Mouse (Mus musculus): ENCODE results near the gene Eif4b. TPM values are rescaled to one million over a fixed set of nuclear protein-coding genes. Genes with fewer than 3 reads are reported as not detected.

Eif4b gene
- polyA plus RNA-seq, 1 experiment = 59.7 TPM

- no peak overlapping the region for H3K27ac ChIP-seq (ENCODE audit: insufficient read depth, low read length)
- TF ChIP-seq CTCF (IDR thresholded peaks at IDR 0.05; ENCODE audit: extremely low read depth, insufficient read depth, insufficient read length, insufficient replicate concordance) = no peak
- no peak for TF ChIP-seq POLR2A (IDR thresholded peaks at IDR 0.05; ENCODE audit: low read depth, low read length)
- no peak overlapping the region for H3K4me3 ChIP-seq (ENCODE audit: extremely low read depth, insufficient read depth, insufficient read length)
- H3K4me1 ChIP-seq (ENCODE audit: control insufficient read depth, insufficient read depth, insufficient read length) = peaks cover 3% of the 10 kb centered on the region
- 0 out of 2 replicates have a peak, but pooled peaks cover 2% of the 10 kb centered on the region for H3K27me3 ChIP-seq (ENCODE audit: control insufficient read depth, insufficient read depth, low read length)
- peaks cover 32% of the 10 kb centered on the region for H3K36me3 ChIP-seq (ENCODE audit: control insufficient read depth, insufficient read depth, low read length)
- DNase-seq (ENCODE audit: low read depth in 1 of 2, low spot score in 2 of 2) = no peak
- 74% methylated on average over 8 of the region's 8 CpGs for WGBS
These were observed 23.8 kb downstream of the Eif4b start for GRCm38 (mm10) chr15:102097147-102097915.

- H3K27ac ChIP-seq (ENCODE audit: insufficient read depth, low read length) = no peak overlapping the region
- peaks cover 3% of the 10 kb centered on the region for H3K4me1 ChIP-seq (ENCODE audit: control insufficient read depth, insufficient read depth, insufficient read length)
- 0 out of 2 replicates have a peak, but pooled peaks cover 2% of the 10 kb centered on the region for H3K27me3 ChIP-seq (ENCODE audit: control insufficient read depth, insufficient read depth, low read length)
- H3K36me3 ChIP-seq (ENCODE audit: control insufficient read depth, insufficient read depth, low read length) = peaks cover 25% of the 10 kb centered on the region
- 74% methylated on average over 5 of the region's 5 CpGs for WGBS
- no peak for DNase-seq (ENCODE audit: low read depth in 1 of 2, low spot score in 2 of 2)
- no peak overlapping the region for H3K4me3 ChIP-seq (ENCODE audit: extremely low read depth, insufficient read depth, insufficient read length)
- no peak for TF ChIP-seq POLR2A (IDR thresholded peaks at IDR 0.05; ENCODE audit: low read depth, low read length)
- TF ChIP-seq CTCF (IDR thresholded peaks at IDR 0.05; ENCODE audit: extremely low read depth, insufficient read depth, insufficient read length, insufficient replicate concordance) = no peak
These were observed 24.5 kb downstream of the Eif4b start for GRCm38 (mm10) chr15:102097991-102098555.

GRCm38 (mm10) chr15:102099260-102099659, 25.7 kb downstream of the Eif4b start:
- 72% methylated on average over 5 of the region's 5 CpGs for WGBS
- peaks cover 15% of the 10 kb centered on the region for H3K36me3 ChIP-seq (ENCODE audit: control insufficient read depth, insufficient read depth, low read length)
- H3K27ac ChIP-seq (ENCODE audit: insufficient read depth, low read length) = no peak overlapping the region; the same call in 1 of the 2 replicates
- H3K27me3 ChIP-seq (ENCODE audit: control insufficient read depth, insufficient read depth, low read length) = 0 out of 2 replicates have a peak, but pooled peaks cover 2% of the 10 kb centered on the region
- peaks cover 3% of the 10 kb centered on the region for H3K4me1 ChIP-seq (ENCODE audit: control insufficient read depth, insufficient read depth, insufficient read length)
- no peak for DNase-seq (ENCODE audit: low read depth in 1 of 2, low spot score in 2 of 2)
- no peak overlapping the region for H3K4me3 ChIP-seq (ENCODE audit: extremely low read depth, insufficient read depth, insufficient read length)
- TF ChIP-seq POLR2A (IDR thresholded peaks at IDR 0.05; ENCODE audit: low read depth, low read length) = no peak
- TF ChIP-seq CTCF (IDR thresholded peaks at IDR 0.05; ENCODE audit: extremely low read depth, insufficient read depth, insufficient read length, insufficient replicate concordance) = no peak

GRCm38 (mm10) chr15:102099771-102100160, 26.2 kb downstream of the Eif4b start:
- H3K27ac ChIP-seq (ENCODE audit: insufficient read depth, low read length) = 0 out of 2 replicates have a peak overlapping the region, but pooled peaks have one; percentile 16
- WGBS = 37% methylated on average over 8 of the region's 8 CpGs
- H3K4me3 ChIP-seq (ENCODE audit: extremely low read depth, insufficient read depth, insufficient read length) = peak overlapping the region; percentile 53; the same call in 1 of the 2 replicates
- H3K36me3 ChIP-seq (ENCODE audit: control insufficient read depth, insufficient read depth, low read length) = peaks cover 10% of the 10 kb centered on the region
- no peak for TF ChIP-seq CTCF (IDR thresholded peaks at IDR 0.05; ENCODE audit: extremely low read depth, insufficient read depth, insufficient read length, insufficient replicate concordance)
- peaks cover 3% of the 10 kb centered on the region for H3K4me1 ChIP-seq (ENCODE audit: control insufficient read depth, insufficient read depth, insufficient read length)
- H3K27me3 ChIP-seq (ENCODE audit: control insufficient read depth, insufficient read depth, low read length) = 0 out of 2 replicates have a peak, but pooled peaks cover 2% of the 10 kb centered on the region
- no peak for DNase-seq (ENCODE audit: low read depth in 1 of 2, low spot score in 2 of 2)

- DNase-seq (ENCODE audit: low read depth in 1 of 2, low spot score in 2 of 2) = peak in 1 of 2 experiments; percentile 47
- 2% methylated on average over 54 of the region's 82 CpGs for WGBS
- peaks cover 6% of the 10 kb centered on the region for H3K36me3 ChIP-seq (ENCODE audit: control insufficient read depth, insufficient read depth, low read length)
- H3K4me3 ChIP-seq (ENCODE audit: extremely low read depth, insufficient read depth, insufficient read length) = peak within 1 kb of the TSS; percentile 53; the same call in 1 of the 2 replicates
- peaks cover 3% of the 10 kb centered on the region for H3K4me1 ChIP-seq (ENCODE audit: control insufficient read depth, insufficient read depth, insufficient read length)
- H3K27ac ChIP-seq (ENCODE audit: insufficient read depth, low read length) = peak within 1 kb of the TSS; percentile 16
- TF ChIP-seq CTCF (IDR thresholded peaks at IDR 0.05; ENCODE audit: extremely low read depth, insufficient read depth, insufficient read length, insufficient replicate concordance) (no peak; the same call in 1 of the 2 replicates), POLR2A (IDR thresholded peaks at IDR 0.05; ENCODE audit: low read depth, low read length) (no peak)
- 0 out of 2 replicates have a peak, but pooled peaks cover 2% of the 10 kb centered on the region for H3K27me3 ChIP-seq (ENCODE audit: control insufficient read depth, insufficient read depth, low read length)
These were observed 26.8 kb downstream of the Eif4b start, which contains the start of gene Tns2 for GRCm38 (mm10) chr15:102100161-102100981. Tns2 (plus strand) TSS chr15:102100413.

GRCm38 (mm10) chr15:102100996-102101671, 27.6 kb downstream of the Eif4b start:
- Histone ChIP-seq H3K27me3 (ENCODE audit: control insufficient read depth, insufficient read depth, low read length) (0 out of 2 replicates have a peak, but pooled peaks cover 2% of the 10 kb centered on the region), H3K27ac (ENCODE audit: insufficient read depth, low read length) (peak overlapping the region; percentile 12), H3K36me3 (ENCODE audit: control insufficient read depth, insufficient read depth, low read length) (peaks cover 2% of the 10 kb centered on the region; the same call in 1 of the 2 replicates), H3K4me3 (ENCODE audit: extremely low read depth, insufficient read depth, insufficient read length) (peak overlapping the region; percentile 53; the same call in 1 of the 2 replicates), H3K4me1 (ENCODE audit: control insufficient read depth, insufficient read depth, insufficient read length) (peaks cover 8% of the 10 kb centered on the region)
- WGBS = 66% methylated on average over 10 of the region's 10 CpGs
- DNase-seq (ENCODE audit: low read depth in 1 of 2, low spot score in 2 of 2) = no peak
- TF ChIP-seq POLR2A (IDR thresholded peaks at IDR 0.05; ENCODE audit: low read depth, low read length) = no peak
- TF ChIP-seq CTCF (IDR thresholded peaks at IDR 0.05; ENCODE audit: extremely low read depth, insufficient read depth, insufficient read length, insufficient replicate concordance) = no peak

All from spleen, adult 2 months (tissue).